Mouse (Mus musculus) megakaryocyte, embryonic 14.5 days (primary cell): ENCODE data around the gene Ppp6r3. TPM values are rescaled to one million over a fixed set of nuclear protein-coding genes. Genes with fewer than 3 reads are reported as not detected.

ENCODE experiments used
- H3K27me3 ChIP-seq: replicated peaks from 2 replicates; pipeline ENCODE3; 2012; ENCODE audit warnings: inconsistent platforms
- H3K36me3 ChIP-seq: replicated peaks from 2 replicates; pipeline ENCODE3; 2012; ENCODE audit warnings: low read length, inconsistent platforms, mixed read lengths
- H3K4me1 ChIP-seq: 2 replicates; pipeline ENCODE4 v1.6.1; 2012; ENCODE audit warnings: inconsistent platforms
- H3K4me3 ChIP-seq: replicated peaks from 2 replicates; pipeline ENCODE3; 2012; ENCODE audit warnings: moderate library complexity, mild to moderate bottlenecking, inconsistent platforms
- H3K9me3 ChIP-seq: 2 replicates; pipeline ENCODE4 v1.6.1; 2012; ENCODE audit warnings: inconsistent platforms
- FLI1 ChIP-seq: IDR thresholded peaks from 2 replicates; pipeline ENCODE4 v1.6.1; 2012; ENCODE audit warnings: low read length, inconsistent platforms, mixed read lengths
- GATA1 ChIP-seq: IDR thresholded peaks from 3 replicates; pipeline ENCODE4 v1.6.1; 2012; ENCODE audit warnings: mixed read lengths, low read length, inconsistent platforms, borderline replicate concordance
- polyA plus RNA-seq: library from polyadenylated mRNA; stranded (reverse); fragments of >175 nt; gene quantifications from 2 replicates; pipeline ENCODE4 v1.2.3, GENCODE M21; 2012; ENCODE audit warnings: low replicate concordance; ENCODE audit not compliant: insufficient read depth

The Ppp6r3 gene
- polyA plus RNA-seq, 1 experiment: 45.1 TPM

- Histone ChIP-seq H3K4me1 (peaks cover 4% of the 10 kb centered on the region; the same call in 1 of the 2 replicates), H3K9me3 (no peaks in the 10 kb centered on the region), H3K4me3 (no peak overlapping the region), H3K27me3 (peaks cover 73% of the 10 kb centered on the region), H3K36me3 (no peaks in the 10 kb centered on the region)
- TF ChIP-seq FLI1: no peak
- TF ChIP-seq GATA1: no peak
Observed at GRCm38 (mm10) chr19:3440667-3441066, 134.9 kb downstream of the Ppp6r3 start.

- H3K4me1 ChIP-seq: peaks cover 22% of the 10 kb centered on the region
- H3K36me3 ChIP-seq: no peaks in the 10 kb centered on the region
- no peak for TF ChIP-seq GATA1
- no peak for TF ChIP-seq FLI1
- H3K27me3 ChIP-seq: peaks cover 69% of the 10 kb centered on the region
- no peak overlapping the region for H3K4me3 ChIP-seq
- no peaks in the 10 kb centered on the region for H3K9me3 ChIP-seq
Observed at GRCm38 (mm10) chr19:3437980-3438379, 137.6 kb downstream of the Ppp6r3 start.

- TF ChIP-seq GATA1 (no peak), FLI1 (no peak)
- peaks cover 59% of the 10 kb centered on the region for H3K27me3 ChIP-seq
- H3K36me3 ChIP-seq: no peaks in the 10 kb centered on the region
- H3K9me3 ChIP-seq: no peaks in the 10 kb centered on the region
- H3K4me3 ChIP-seq: no peak overlapping the region
- peaks cover 27% of the 10 kb centered on the region for H3K4me1 ChIP-seq
Observed at GRCm38 (mm10) chr19:3436840-3437239, 138.7 kb downstream of the Ppp6r3 start.

GRCm38 (mm10) chr19:3435824-3436223 is 139.7 kb downstream of the Ppp6r3 start:
- H3K4me3 ChIP-seq: no peak overlapping the region
- TF ChIP-seq FLI1 (no peak), GATA1 (no peak)
- H3K4me1 ChIP-seq: peaks cover 23% of the 10 kb centered on the region
- peaks cover 65% of the 10 kb centered on the region for H3K27me3 ChIP-seq
- no peaks in the 10 kb centered on the region for H3K9me3 ChIP-seq
- no peaks in the 10 kb centered on the region for H3K36me3 ChIP-seq

- Histone ChIP-seq H3K4me1 (peaks cover 23% of the 10 kb centered on the region), H3K27me3 (peaks cover 59% of the 10 kb centered on the region), H3K36me3 (no peaks in the 10 kb centered on the region), H3K4me3 (no peak overlapping the region), H3K9me3 (no peaks in the 10 kb centered on the region)
- TF ChIP-seq FLI1 (no peak), GATA1 (no peak)
Observed at GRCm38 (mm10) chr19:3434641-3435040, 140.9 kb downstream of the Ppp6r3 start.

- H3K4me3 ChIP-seq: no peak overlapping the region
- no peaks in the 10 kb centered on the region for H3K9me3 ChIP-seq
- TF ChIP-seq GATA1 (no peak), FLI1 (no peak)
- no peaks in the 10 kb centered on the region for H3K36me3 ChIP-seq
- peaks cover 58% of the 10 kb centered on the region for H3K27me3 ChIP-seq
- peaks cover 23% of the 10 kb centered on the region for H3K4me1 ChIP-seq
Observed at GRCm38 (mm10) chr19:3434124-3434523, 141.4 kb downstream of the Ppp6r3 start.

GRCm38 (mm10) chr19:3431969-3432368 is 143.6 kb downstream of the Ppp6r3 start:
- H3K4me3 ChIP-seq: no peak overlapping the region

GRCm38 (mm10) chr19:3431066-3431465 is 144.5 kb downstream of the Ppp6r3 start:
- no peak for TF ChIP-seq GATA1
- no peak for TF ChIP-seq FLI1

More at GRCm38 (mm10) chr19:3431969-3432368, 143.6 kb downstream of the Ppp6r3 start:
- no peak for TF ChIP-seq FLI1
- peaks cover 23% of the 10 kb centered on the region for H3K4me1 ChIP-seq
- no peaks in the 10 kb centered on the region for H3K9me3 ChIP-seq
- no peaks in the 10 kb centered on the region for H3K36me3 ChIP-seq
- peaks cover 50% of the 10 kb centered on the region for H3K27me3 ChIP-seq

GRCm38 (mm10) chr19:3429156-3429816 is 146.3 kb downstream of the Ppp6r3 start:
- Histone ChIP-seq H3K36me3 (no peaks in the 10 kb centered on the region), H3K9me3 (no peaks in the 10 kb centered on the region), H3K27me3 (peaks cover 46% of the 10 kb centered on the region), H3K4me1 (peaks cover 17% of the 10 kb centered on the region), H3K4me3 (no peak overlapping the region)
- TF ChIP-seq GATA1 (no peak), FLI1 (no peak)

More at GRCm38 (mm10) chr19:3431066-3431465, 144.5 kb downstream of the Ppp6r3 start:
- Histone ChIP-seq H3K9me3 (no peaks in the 10 kb centered on the region), H3K27me3 (peaks cover 46% of the 10 kb centered on the region), H3K36me3 (no peaks in the 10 kb centered on the region), H3K4me1 (peaks cover 23% of the 10 kb centered on the region), H3K4me3 (no peak overlapping the region)

GRCm38 (mm10) chr19:3428057-3428830 is 147.3 kb downstream of the Ppp6r3 start:
- no peak for TF ChIP-seq GATA1
- Histone ChIP-seq H3K4me1 (peaks cover 7% of the 10 kb centered on the region; the same call in 1 of the 2 replicates), H3K4me3 (no peak overlapping the region), H3K9me3 (no peaks in the 10 kb centered on the region), H3K27me3 (peaks cover 47% of the 10 kb centered on the region), H3K36me3 (no peaks in the 10 kb centered on the region)
